Mouse (Mus musculus): ENCODE results near the gene Stra6. TPM values are rescaled to one million over a fixed set of nuclear protein-coding genes. Genes with fewer than 3 reads are reported as not detected.

Stra6 gene
- total and polyA plus RNA-seq, 3 experiments = 0.11 TPM; not detected in 2

DNA sequence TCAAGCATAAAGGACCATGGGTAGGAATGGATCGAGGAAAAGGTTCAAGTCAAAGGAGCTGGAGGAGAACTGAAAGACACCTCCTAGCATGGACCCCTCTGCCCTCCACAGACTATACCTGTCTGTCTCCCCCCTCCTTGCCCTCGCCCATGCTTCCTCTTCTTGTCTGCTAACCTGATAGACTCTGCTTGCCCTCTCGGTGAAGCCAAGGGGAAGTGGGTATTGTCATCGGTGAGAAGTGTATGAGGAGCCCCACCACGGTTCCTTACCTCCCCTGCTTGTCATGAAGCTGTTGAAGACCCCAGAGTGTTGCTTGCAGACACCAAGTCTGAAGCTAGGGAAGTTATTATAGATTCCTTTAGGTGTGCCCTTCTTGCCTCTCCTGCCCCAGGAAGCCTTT lies 96.7 kb downstream of the Stra6 start:
- no peak for TF ChIP-seq CTCF (IDR thresholded peaks at IDR 0.05; ENCODE audit: low read depth, low read length)
- no peak for TF ChIP-seq POLR2AphosphoS5 (IDR thresholded peaks at IDR 0.05; ENCODE audit: insufficient replicate concordance, low read depth, low read length)
- TF ChIP-seq TAL1 (conservative IDR thresholded peaks at IDR 0.05; ENCODE audit: low read depth, low read length) = no peak
- no peak for TF ChIP-seq GATA1 (IDR thresholded peaks at IDR 0.05; ENCODE audit: borderline replicate concordance, low read length)
- no peak for TF ChIP-seq GATA2 (IDR thresholded peaks at IDR 0.05; ENCODE audit: borderline replicate concordance, low read depth, low read length)
- Histone ChIP-seq H3K36me3 (replicated peaks) (no peaks in the 10 kb centered on the region), H3K27me3 (ENCODE audit: insufficient read depth, low read length) (peaks cover 21% of the 10 kb centered on the region; the same call in 1 of the 2 replicates), H3K4me1 (ENCODE audit: insufficient read depth, low read depth, low read length) (no peaks in the 10 kb centered on the region), H3K4me3 (ENCODE audit: low read depth, low read length) (no peak overlapping the region), H3K9me3 (replicated peaks) (no peaks in the 10 kb centered on the region)
- no peak for DNase-seq (ENCODE audit: low spot score)
- no peak for ATAC-seq (ENCODE audit: extremely low read depth, insufficient number of reproducible peaks, low FRiP score, poor library complexity, severe bottlenecking)

DNA sequence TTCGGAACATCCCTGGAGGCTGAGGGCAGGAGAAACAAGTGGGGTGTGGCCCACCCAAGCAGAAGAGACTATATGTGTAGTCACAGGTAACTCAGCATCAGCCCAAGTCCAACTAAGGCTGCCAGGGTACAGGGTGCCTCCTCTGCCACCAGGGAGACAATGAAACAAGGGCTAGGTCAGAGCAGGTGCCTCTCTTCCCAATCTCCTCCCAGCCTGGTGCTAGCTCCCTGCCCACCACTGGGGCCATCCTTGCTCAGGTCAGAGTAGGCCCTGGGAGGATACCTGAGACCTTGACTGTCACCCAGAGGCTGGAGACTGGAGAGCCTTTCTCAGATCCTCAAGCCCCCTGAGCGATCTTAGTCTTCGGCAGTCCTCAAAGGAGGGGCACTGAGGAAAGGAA lies 98.6 kb downstream of the Stra6 start:
- ATAC-seq (ENCODE audit: extremely low read depth, insufficient number of reproducible peaks, low FRiP score, poor library complexity, severe bottlenecking) = no peak
- DNase-seq (ENCODE audit: low spot score) = no peak
- Histone ChIP-seq H3K4me1 (ENCODE audit: insufficient read depth, low read depth, low read length) (no peaks in the 10 kb centered on the region), H3K27me3 (ENCODE audit: insufficient read depth, low read length) (peaks cover 13% of the 10 kb centered on the region; the same call in 1 of the 2 replicates), H3K36me3 (replicated peaks) (no peaks in the 10 kb centered on the region), H3K4me3 (ENCODE audit: low read depth, low read length) (no peak overlapping the region), H3K9me3 (replicated peaks) (no peaks in the 10 kb centered on the region)
- no peak for TF ChIP-seq TAL1 (conservative IDR thresholded peaks at IDR 0.05; ENCODE audit: low read depth, low read length)
- no peak for TF ChIP-seq GATA1 (IDR thresholded peaks at IDR 0.05; ENCODE audit: borderline replicate concordance, low read length)
- no peak for TF ChIP-seq CTCF (IDR thresholded peaks at IDR 0.05; ENCODE audit: low read depth, low read length)
- TF ChIP-seq GATA2 (IDR thresholded peaks at IDR 0.05; ENCODE audit: borderline replicate concordance, low read depth, low read length) = no peak
- TF ChIP-seq POLR2AphosphoS5 (IDR thresholded peaks at IDR 0.05; ENCODE audit: insufficient replicate concordance, low read depth, low read length) = no peak

DNA sequence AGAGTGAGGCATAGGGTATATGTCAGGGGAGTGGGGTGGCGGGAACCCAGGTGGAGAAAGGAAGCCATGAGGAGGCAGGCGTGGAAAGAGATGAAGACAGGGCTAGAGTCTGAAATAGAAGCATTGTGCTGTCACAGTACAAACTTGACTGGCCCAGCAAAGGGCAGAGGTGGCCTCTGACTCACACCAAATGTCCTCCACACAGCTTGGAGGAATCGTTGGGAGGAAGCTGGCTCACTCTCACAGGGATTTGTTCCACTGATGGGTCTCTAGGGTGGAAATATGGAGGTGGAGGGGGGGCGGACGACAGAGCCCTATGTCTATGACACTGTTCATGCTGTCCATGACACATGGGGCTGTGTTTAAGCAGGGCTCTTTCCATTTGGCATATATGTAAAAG lies 99.6 kb downstream of the Stra6 start:
- no peaks in the 10 kb centered on the region for H3K36me3 ChIP-seq (replicated peaks)
- no peak for DNase-seq (ENCODE audit: low spot score)
- no peaks in the 10 kb centered on the region for H3K4me1 ChIP-seq (ENCODE audit: insufficient read depth, low read depth, low read length)
- no peaks in the 10 kb centered on the region for H3K9me3 ChIP-seq (replicated peaks)
- H3K4me3 ChIP-seq (ENCODE audit: low read depth, low read length) = no peak overlapping the region
- no peak for ATAC-seq (ENCODE audit: extremely low read depth, insufficient number of reproducible peaks, low FRiP score, poor library complexity, severe bottlenecking)
- peaks cover 8% of the 10 kb centered on the region; the same call in 1 of the 2 replicates for H3K27me3 ChIP-seq (ENCODE audit: insufficient read depth, low read length)
- no peak for TF ChIP-seq CTCF (IDR thresholded peaks at IDR 0.05; ENCODE audit: low read depth, low read length)
- TF ChIP-seq TAL1 (conservative IDR thresholded peaks at IDR 0.05; ENCODE audit: low read depth, low read length) = no peak
- TF ChIP-seq GATA1 (IDR thresholded peaks at IDR 0.05; ENCODE audit: borderline replicate concordance, low read length) = no peak

DNA sequence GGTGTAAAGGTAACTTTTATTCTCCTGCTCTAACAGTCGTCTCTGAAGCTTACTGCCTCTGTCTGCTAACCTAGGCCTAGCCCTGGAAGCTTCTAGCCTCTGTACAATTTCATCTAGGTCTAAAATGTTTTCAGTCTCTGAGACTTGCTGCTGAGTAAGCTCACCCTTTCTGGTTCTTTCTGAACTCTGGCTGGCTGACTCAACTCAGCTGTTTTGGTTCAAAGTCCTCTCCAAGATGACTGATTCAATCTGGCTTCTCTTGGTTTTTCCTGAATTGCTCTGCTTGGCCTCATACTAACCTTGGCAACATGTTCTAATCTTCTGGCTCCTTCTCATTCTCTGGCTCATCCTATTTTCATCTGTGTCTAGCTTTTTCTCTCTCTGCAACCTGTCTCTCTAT lies 102.2 kb downstream of the Stra6 start:
- no peaks in the 10 kb centered on the region for H3K4me1 ChIP-seq (ENCODE audit: insufficient read depth, low read depth, low read length)
- TF ChIP-seq GATA1 (IDR thresholded peaks at IDR 0.05; ENCODE audit: borderline replicate concordance, low read length) = no peak
- TF ChIP-seq CTCF (IDR thresholded peaks at IDR 0.05; ENCODE audit: low read depth, low read length) = no peak
- no peak for TF ChIP-seq TAL1 (conservative IDR thresholded peaks at IDR 0.05; ENCODE audit: low read depth, low read length)
- no peak for TF ChIP-seq POLR2AphosphoS5 (IDR thresholded peaks at IDR 0.05; ENCODE audit: insufficient replicate concordance, low read depth, low read length)
- no peak for TF ChIP-seq GATA2 (IDR thresholded peaks at IDR 0.05; ENCODE audit: borderline replicate concordance, low read depth, low read length)
- DNase-seq (ENCODE audit: low spot score) = no peak
- ATAC-seq (ENCODE audit: extremely low read depth, insufficient number of reproducible peaks, low FRiP score, poor library complexity, severe bottlenecking) = no peak
- H3K27me3 ChIP-seq (ENCODE audit: insufficient read depth, low read length) = 0 out of 2 replicates have a peak, but pooled peaks cover 6% of the 10 kb centered on the region
- no peaks in the 10 kb centered on the region for H3K9me3 ChIP-seq (replicated peaks)
- no peaks in the 10 kb centered on the region for H3K36me3 ChIP-seq (replicated peaks)
- H3K4me3 ChIP-seq (ENCODE audit: low read depth, low read length) = no peak overlapping the region

DNA sequence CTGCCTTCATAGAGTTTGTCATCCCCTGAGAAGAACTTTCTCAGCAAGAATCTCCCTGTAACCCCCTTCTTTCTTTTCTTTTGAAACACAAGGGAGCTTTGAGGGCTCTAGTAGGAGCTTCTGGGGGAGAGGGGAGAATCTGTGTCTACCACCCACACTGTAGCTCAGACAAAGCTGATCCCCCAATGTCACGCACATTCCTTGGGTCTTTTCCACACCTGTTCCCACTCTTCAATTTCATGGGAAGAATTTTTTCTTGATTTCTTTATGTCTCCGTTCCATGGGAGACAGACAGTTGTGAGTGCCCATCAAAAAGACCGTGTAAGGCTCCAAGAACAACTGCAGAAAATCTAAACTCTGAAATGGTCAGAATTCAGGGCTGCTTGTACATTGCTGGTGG lies 105.3 kb downstream of the Stra6 start:
- TF ChIP-seq TAL1 (conservative IDR thresholded peaks at IDR 0.05; ENCODE audit: low read depth, low read length) (no peak), POLR2AphosphoS5 (IDR thresholded peaks at IDR 0.05; ENCODE audit: insufficient replicate concordance, low read depth, low read length) (no peak), GATA2 (IDR thresholded peaks at IDR 0.05; ENCODE audit: borderline replicate concordance, low read depth, low read length) (no peak), CTCF (IDR thresholded peaks at IDR 0.05; ENCODE audit: low read depth, low read length) (no peak), GATA1 (IDR thresholded peaks at IDR 0.05; ENCODE audit: borderline replicate concordance, low read length) (no peak)
- DNase-seq (ENCODE audit: low spot score) (no peak), ATAC-seq (ENCODE audit: extremely low read depth, insufficient number of reproducible peaks, low FRiP score, poor library complexity, severe bottlenecking) (no peak)
- Histone ChIP-seq H3K4me1 (ENCODE audit: insufficient read depth, low read depth, low read length) (no peaks in the 10 kb centered on the region), H3K4me3 (ENCODE audit: low read depth, low read length) (no peak overlapping the region), H3K27me3 (ENCODE audit: insufficient read depth, low read length) (0 out of 2 replicates have a peak, but pooled peaks cover 4% of the 10 kb centered on the region), H3K36me3 (replicated peaks) (no peaks in the 10 kb centered on the region), H3K9me3 (replicated peaks) (no peaks in the 10 kb centered on the region)

DNA sequence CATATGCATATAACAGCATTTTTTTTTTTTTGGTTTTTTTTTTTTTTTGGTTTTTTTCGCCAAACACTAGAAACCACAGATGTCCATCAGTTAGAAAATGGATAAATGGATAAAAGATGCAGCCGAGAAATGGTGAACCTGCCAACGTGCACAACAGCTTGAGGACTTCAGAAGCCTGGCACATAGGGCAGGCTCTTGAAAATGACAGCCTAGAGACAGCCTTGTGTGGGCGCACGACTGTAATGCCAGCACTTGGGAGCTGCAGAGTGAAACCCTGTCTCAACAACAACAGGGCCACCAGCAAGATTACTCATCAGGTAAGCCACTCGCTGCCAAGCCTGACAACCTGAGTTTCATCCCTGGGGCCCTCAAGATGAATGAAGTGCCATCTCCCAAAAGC lies 105.8 kb downstream of the Stra6 start:
- 0 out of 2 replicates have a peak, but pooled peaks cover 4% of the 10 kb centered on the region for H3K27me3 ChIP-seq (ENCODE audit: insufficient read depth, low read length)
- H3K36me3 ChIP-seq (replicated peaks) = no peaks in the 10 kb centered on the region
- ATAC-seq (ENCODE audit: extremely low read depth, insufficient number of reproducible peaks, low FRiP score, poor library complexity, severe bottlenecking) (no peak), DNase-seq (ENCODE audit: low spot score) (no peak)
- TF ChIP-seq GATA2 (IDR thresholded peaks at IDR 0.05; ENCODE audit: borderline replicate concordance, low read depth, low read length) = no peak
- TF ChIP-seq GATA1 (IDR thresholded peaks at IDR 0.05; ENCODE audit: borderline replicate concordance, low read length) = no peak
- no peak for TF ChIP-seq TAL1 (conservative IDR thresholded peaks at IDR 0.05; ENCODE audit: low read depth, low read length)
- no peak for TF ChIP-seq CTCF (IDR thresholded peaks at IDR 0.05; ENCODE audit: low read depth, low read length)
- TF ChIP-seq POLR2AphosphoS5 (IDR thresholded peaks at IDR 0.05; ENCODE audit: insufficient replicate concordance, low read depth, low read length) = no peak
- H3K4me3 ChIP-seq (ENCODE audit: low read depth, low read length) = no peak overlapping the region
- no peaks in the 10 kb centered on the region for H3K4me1 ChIP-seq (ENCODE audit: insufficient read depth, low read depth, low read length)
- no peaks in the 10 kb centered on the region for H3K9me3 ChIP-seq (replicated peaks)

Measured in G1E (cell line).